Mouse (Mus musculus) hindbrain, embryonic 14.5 days (tissue): Measurements from ENCODE around the gene Camkk1. TPM values are rescaled to one million over a fixed set of nuclear protein-coding genes. Genes with fewer than 3 reads are reported as not detected.

ENCODE experiments used
- ATAC-seq: fragments of 200-750 bp; cut with Nextera tagmentation; 2 replicates; pipeline ENCODE4 v1.8.0; 2017; ENCODE audit warnings: moderate number of reproducible peaks, mild to moderate bottlenecking, moderate TSS enrichment, moderate library complexity; ENCODE audit not compliant: low FRiP score
- DNase-seq: peaks from one replicate; pipeline ENCODE4 v3.0.0-alpha.2; 2015; ENCODE audit warnings: low spot score
- H3K27ac ChIP-seq: fragments of 300-500 bp; sonication (generic); 2 replicates; pipeline ENCODE4 v1.5.1; 2014; ENCODE audit warnings: mild to moderate bottlenecking, moderate library complexity
- H3K27me3 ChIP-seq: fragments of 300-500 bp; sonication (generic); 2 replicates; pipeline ENCODE4 v1.6.1; 2014; ENCODE audit warnings: mild to moderate bottlenecking, low read length, mixed read lengths; ENCODE audit not compliant: control insufficient read depth, insufficient read depth
- H3K36me3 ChIP-seq: fragments of 300-500 bp; sonication (generic); replicated peaks from 2 replicates; pipeline ENCODE4 v1.6.1; 2014; ENCODE audit not compliant: control insufficient read depth, insufficient read depth
- H3K4me1 ChIP-seq: fragments of 300-500 bp; sonication (generic); replicated peaks from 2 replicates; pipeline ENCODE4 v1.6.1; 2014; ENCODE audit warnings: antibody characterized with exemption, low read length, mixed read lengths; ENCODE audit not compliant: control insufficient read depth, insufficient read depth
- H3K4me2 ChIP-seq: fragments of 300-500 bp; sonication (generic); replicated peaks from 2 replicates; pipeline ENCODE4 v1.6.1; 2014; ENCODE audit warnings: mild to moderate bottlenecking, moderate library complexity
- H3K4me3 ChIP-seq: fragments of 300-500 bp; sonication (generic); replicated peaks from 2 replicates; pipeline ENCODE4 v1.5.1; 2014; ENCODE audit warnings: mild to moderate bottlenecking, low read length
- H3K9ac ChIP-seq: fragments of 300-500 bp; sonication (generic); 2 replicates; pipeline ENCODE4 v1.6.1; 2014
- H3K9me3 ChIP-seq: fragments of 300-500 bp; sonication (generic); 2 replicates; pipeline ENCODE4 v1.6.1; 2016; ENCODE audit warnings: low read length; ENCODE audit not compliant: control insufficient read depth
- WGBS: fragments of 180-500 bp; shearing (Covaris S2); extraction: QIAGEN DNeasy Blood & Tissue Kit; methylation state at CpG from one replicate; pipeline ENCODE4 v1.1.7; 2014; 5-methylcytosine and 5-hydroxymethylcytosine counted together
- polyA plus RNA-seq: library from polyadenylated mRNA; unstranded; fragments of >200 nt; fragmentation: Nextera tagmentation; extraction: Ambion mirVana; gene quantifications from 2 replicates; pipeline ENCODE4 v1.2.1, GENCODE M21; 2014

Gene Camkk1
- polyA plus RNA-seq, 1 experiment from 2014 or later: 13.9 TPM

DNA sequence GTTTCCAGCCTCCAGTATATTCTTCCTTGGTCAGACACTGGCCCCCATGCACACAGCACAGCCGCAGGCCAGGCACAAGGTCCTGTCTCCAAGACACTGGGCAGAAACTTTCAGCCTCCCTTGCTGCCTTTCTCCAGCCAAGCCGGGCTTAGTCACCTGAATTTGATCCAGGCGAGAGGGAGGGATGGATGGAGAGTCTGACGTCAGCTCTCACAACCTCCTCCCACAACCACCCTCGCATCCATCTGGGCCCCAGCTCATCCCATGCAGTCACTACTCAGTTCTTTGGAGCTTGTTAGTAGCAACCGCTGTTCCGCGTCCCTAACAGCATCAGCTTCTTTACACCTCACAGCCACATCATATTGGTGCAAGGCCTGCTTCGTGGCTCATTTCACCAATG is 4.3 kb downstream of the Camkk1 start:
- no peak overlapping the region for H3K27ac ChIP-seq
- H3K27me3 ChIP-seq: 0 out of 2 replicates have a peak, but pooled peaks cover 9% of the 10 kb centered on the region
- no peak for DNase-seq
- WGBS: 53% methylated on average over 9 of the region's 9 CpGs
- no peak for ATAC-seq
- no peak overlapping the region for H3K9ac ChIP-seq
- H3K4me1 ChIP-seq: peaks cover 19% of the 10 kb centered on the region
- no peak overlapping the region for H3K4me2 ChIP-seq
- no peak overlapping the region for H3K4me3 ChIP-seq
- H3K36me3 ChIP-seq: peaks cover 16% of the 10 kb centered on the region
- H3K9me3 ChIP-seq: no peaks in the 10 kb centered on the region

- Histone ChIP-seq H3K9ac (no peak overlapping the region), H3K4me3 (no peak overlapping the region), H3K4me2 (no peak overlapping the region), H3K27me3 (0 out of 2 replicates have a peak, but pooled peaks cover 9% of the 10 kb centered on the region), H3K9me3 (no peaks in the 10 kb centered on the region), H3K36me3 (peaks cover 20% of the 10 kb centered on the region), H3K27ac (no peak overlapping the region), H3K4me1 (peaks cover 15% of the 10 kb centered on the region)
- DNase-seq: no peak
- no peak for ATAC-seq
- 43% methylated on average over 4 of the region's 4 CpGs for WGBS
These were observed 5.0 kb downstream of the Camkk1 start for GRCm38 (mm10) chr11:73023827-73024226.

GRCm38 (mm10) chr11:73024236-73024904 is 5.6 kb downstream of the Camkk1 start:
- 61% methylated on average over 7 of the region's 7 CpGs for WGBS
- Histone ChIP-seq H3K27me3 (0 out of 2 replicates have a peak, but pooled peaks cover 9% of the 10 kb centered on the region), H3K4me1 (peaks cover 15% of the 10 kb centered on the region), H3K9ac (no peak overlapping the region), H3K27ac (no peak overlapping the region), H3K4me3 (no peak overlapping the region), H3K4me2 (no peak overlapping the region), H3K36me3 (peaks cover 26% of the 10 kb centered on the region), H3K9me3 (no peaks in the 10 kb centered on the region)
- ATAC-seq (no peak), DNase-seq (no peak)

- no peaks in the 10 kb centered on the region for H3K9me3 ChIP-seq
- no peak overlapping the region for H3K27ac ChIP-seq
- H3K36me3 ChIP-seq: peaks cover 29% of the 10 kb centered on the region
- no peak for ATAC-seq
- peaks cover 12% of the 10 kb centered on the region; the same call in 1 of the 2 replicates for H3K4me1 ChIP-seq
- H3K9ac ChIP-seq: no peak overlapping the region
- WGBS: 54% methylated on average over 8 of the region's 8 CpGs
- no peaks in the 10 kb centered on the region for H3K27me3 ChIP-seq
- no peak overlapping the region for H3K4me2 ChIP-seq
- DNase-seq: no peak
- no peak overlapping the region for H3K4me3 ChIP-seq
These were observed 8.2 kb downstream of the Camkk1 start for GRCm38 (mm10) chr11:73026961-73027360.

DNA sequence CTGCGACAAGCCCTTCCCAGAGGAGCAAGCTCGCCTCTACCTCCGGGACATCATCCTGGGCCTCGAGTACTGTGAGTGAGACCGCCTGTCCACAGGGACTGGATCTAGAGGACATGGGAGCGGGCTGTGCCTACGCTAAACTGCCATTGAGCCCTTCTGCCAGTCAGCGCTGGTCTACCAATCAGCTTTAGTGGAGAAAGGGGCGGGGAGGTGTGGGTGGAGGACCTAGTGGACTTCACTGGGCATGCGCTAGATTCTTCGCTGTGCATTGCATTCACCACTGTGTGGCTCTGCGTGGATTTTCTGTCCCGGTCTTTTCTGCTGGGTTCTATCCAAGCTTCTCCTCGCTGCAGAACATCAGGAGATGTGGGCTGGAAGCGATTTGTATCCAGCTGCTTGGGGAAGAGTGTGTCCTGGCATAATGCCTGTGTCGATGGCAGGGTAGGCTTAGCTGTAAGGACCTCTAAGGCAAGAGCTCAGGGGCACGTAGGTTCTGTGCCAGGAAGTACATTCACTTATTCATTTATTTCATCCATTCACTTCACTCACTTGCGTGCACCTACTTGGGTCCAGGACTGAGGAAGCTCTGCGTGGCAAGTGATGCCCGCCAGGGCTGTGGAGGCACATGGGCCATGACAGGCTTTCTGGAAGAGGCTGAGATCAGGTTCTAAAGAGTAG is 12.2 kb downstream of the Camkk1 start:
- peak overlapping the region; percentile 32; the same call in 1 of the 2 replicates for H3K9ac ChIP-seq
- H3K9me3 ChIP-seq: no peaks in the 10 kb centered on the region
- no peaks in the 10 kb centered on the region for H3K27me3 ChIP-seq
- H3K27ac ChIP-seq: peak overlapping the region; percentile 64
- DNase-seq: peak; percentile 88
- H3K36me3 ChIP-seq: peaks cover 34% of the 10 kb centered on the region
- H3K4me3 ChIP-seq: peak overlapping the region; percentile 25
- peak; percentile 93 for ATAC-seq
- peaks cover 7% of the 10 kb centered on the region; the same call in 1 of the 2 replicates for H3K4me1 ChIP-seq
- WGBS: 25% methylated on average over 20 of the region's 20 CpGs
- H3K4me2 ChIP-seq: peak overlapping the region; percentile 64

GRCm38 (mm10) chr11:73031536-73031935 is 12.7 kb downstream of the Camkk1 start:
- no peaks in the 10 kb centered on the region for H3K9me3 ChIP-seq
- H3K27ac ChIP-seq: peak overlapping the region; percentile 46
- 51% methylated on average over 5 of the region's 5 CpGs for WGBS
- peak overlapping the region; percentile 18; the same call in 1 of the 2 replicates for H3K9ac ChIP-seq
- H3K4me3 ChIP-seq: no peak overlapping the region
- peaks cover 31% of the 10 kb centered on the region for H3K36me3 ChIP-seq
- ATAC-seq: no peak; the same call in none of the 2 replicates
- peaks cover 7% of the 10 kb centered on the region; the same call in 1 of the 2 replicates for H3K4me1 ChIP-seq
- H3K4me2 ChIP-seq: peak overlapping the region; percentile 64
- no peak for DNase-seq
- no peaks in the 10 kb centered on the region for H3K27me3 ChIP-seq

DNA sequence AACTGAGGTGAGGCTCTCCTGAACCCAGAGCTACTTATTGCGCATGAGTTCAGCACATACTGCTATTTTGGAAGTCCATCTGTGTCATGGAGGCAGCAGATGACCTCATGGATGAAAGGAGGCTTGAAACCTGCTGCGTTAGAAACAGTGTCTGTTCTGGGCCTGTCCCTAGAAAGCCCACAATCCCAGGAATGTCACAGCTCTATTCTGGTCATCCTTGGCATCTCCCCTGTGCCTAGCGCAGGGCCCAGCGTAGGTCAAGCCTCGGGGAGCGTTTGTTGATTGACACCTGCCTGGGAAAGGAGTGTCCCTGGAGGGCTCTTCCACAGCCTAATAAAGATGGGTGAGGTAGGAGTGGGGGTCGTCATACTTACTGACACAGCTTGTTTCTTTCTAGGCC is 17.3 kb downstream of the Camkk1 start:
- no peak for ATAC-seq
- H3K27ac ChIP-seq: no peak overlapping the region
- H3K4me1 ChIP-seq: peaks cover 6% of the 10 kb centered on the region; the same call in 1 of the 2 replicates
- H3K4me2 ChIP-seq: no peak overlapping the region
- H3K9ac ChIP-seq: no peak overlapping the region
- WGBS: 78% methylated on average over 7 of the region's 7 CpGs
- no peak for DNase-seq
- H3K36me3 ChIP-seq: peaks cover 37% of the 10 kb centered on the region
- no peaks in the 10 kb centered on the region for H3K27me3 ChIP-seq
- no peak overlapping the region for H3K4me3 ChIP-seq
- no peaks in the 10 kb centered on the region for H3K9me3 ChIP-seq

GRCm38 (mm10) chr11:73036889-73037288 is 18.1 kb downstream of the Camkk1 start:
- Histone ChIP-seq H3K27ac (no peak overlapping the region), H3K4me3 (no peak overlapping the region), H3K27me3 (no peaks in the 10 kb centered on the region), H3K4me1 (no peaks in the 10 kb centered on the region), H3K36me3 (peaks cover 42% of the 10 kb centered on the region), H3K9ac (no peak overlapping the region), H3K4me2 (no peak overlapping the region), H3K9me3 (no peaks in the 10 kb centered on the region)
- ATAC-seq (no peak), DNase-seq (no peak)
- 59% methylated on average over 6 of the region's 6 CpGs for WGBS

- Histone ChIP-seq H3K36me3 (peaks cover 42% of the 10 kb centered on the region), H3K4me3 (no peak overlapping the region), H3K27me3 (no peaks in the 10 kb centered on the region), H3K4me1 (no peaks in the 10 kb centered on the region), H3K4me2 (no peak overlapping the region), H3K9ac (no peak overlapping the region), H3K27ac (no peak overlapping the region), H3K9me3 (no peaks in the 10 kb centered on the region)
- 88% methylated on average over 3 of the region's 3 CpGs for WGBS
- ATAC-seq (no peak), DNase-seq (no peak)
These were observed 18.9 kb downstream of the Camkk1 start for GRCm38 (mm10) chr11:73037691-73038090.
